Mouse (Mus musculus) liver, embryonic 15.5 days (tissue): ENCODE measurements around the gene Gm28576. TPM values are rescaled to one million over a fixed set of nuclear protein-coding genes. Genes with fewer than 3 reads are reported as not detected.
"Not testable (repeated sequence)": the region's sequence is repeated elsewhere in the genome, so short reads cannot be mapped to it uniquely, and the experiment has no call there.

Experiments used
- ATAC-seq: fragments of 200-750 bp; cut with Nextera tagmentation; 2 replicates; pipeline ENCODE4 v1.8.0; 2017; ENCODE audit warnings: moderate number of reproducible peaks, mild to moderate bottlenecking, moderate library complexity; ENCODE audit not compliant: insufficient read depth
- H3K27ac ChIP-seq: fragments of 300-500 bp; sonication (generic); replicated peaks from 2 replicates; pipeline ENCODE4 v1.5.1; 2015; ENCODE audit warnings: mild to moderate bottlenecking, inconsistent platforms
- H3K27me3 ChIP-seq: fragments of 300-500 bp; sonication (generic); 2 replicates; pipeline ENCODE4 v1.6.1; 2015; ENCODE audit warnings: mild to moderate bottlenecking, inconsistent platforms
- H3K36me3 ChIP-seq: fragments of 300-500 bp; sonication (generic); replicated peaks from 2 replicates; pipeline ENCODE4 v1.6.1; 2015; ENCODE audit warnings: moderate library complexity, mild to moderate bottlenecking, inconsistent platforms
- H3K4me1 ChIP-seq: fragments of 300-500 bp; sonication (generic); replicated peaks from 2 replicates; pipeline ENCODE4 v1.6.1; 2015; ENCODE audit warnings: inconsistent platforms
- H3K4me2 ChIP-seq: fragments of 300-500 bp; sonication (generic); 2 replicates; pipeline ENCODE4 v1.6.1; 2015; ENCODE audit warnings: moderate library complexity, mild to moderate bottlenecking, inconsistent platforms
- H3K4me3 ChIP-seq: fragments of 300-500 bp; sonication (generic); replicated peaks from 2 replicates; pipeline ENCODE4 v1.5.1; 2015; ENCODE audit warnings: mild to moderate bottlenecking, inconsistent platforms
- H3K9ac ChIP-seq: fragments of 300-500 bp; sonication (generic); 2 replicates; pipeline ENCODE4 v1.6.1; 2015; ENCODE audit warnings: moderate library complexity, mild to moderate bottlenecking, inconsistent platforms
- H3K9me3 ChIP-seq: fragments of 300-500 bp; sonication (generic); replicated peaks from 2 replicates; pipeline ENCODE4 v1.6.1; 2016; ENCODE audit warnings: inconsistent platforms
- WGBS: fragments of 180-500 bp; shearing (Covaris S2); methylation state at CpG from one replicate; pipeline ENCODE4 v1.1.7; 2015; ENCODE audit warnings: mixed read lengths; ENCODE audit not compliant: insufficient replicate concordance; 5-methylcytosine and 5-hydroxymethylcytosine counted together
- polyA plus RNA-seq: library from polyadenylated mRNA; unstranded; fragments of >200 nt; fragmentation: Nextera tagmentation; extraction: Ambion mirVana; gene quantifications from 2 replicates; pipeline ENCODE4 v1.2.1, GENCODE M21; 2015

The Gm28576 gene
- polyA plus RNA-seq, result not detected in 2 replicates

DNA sequence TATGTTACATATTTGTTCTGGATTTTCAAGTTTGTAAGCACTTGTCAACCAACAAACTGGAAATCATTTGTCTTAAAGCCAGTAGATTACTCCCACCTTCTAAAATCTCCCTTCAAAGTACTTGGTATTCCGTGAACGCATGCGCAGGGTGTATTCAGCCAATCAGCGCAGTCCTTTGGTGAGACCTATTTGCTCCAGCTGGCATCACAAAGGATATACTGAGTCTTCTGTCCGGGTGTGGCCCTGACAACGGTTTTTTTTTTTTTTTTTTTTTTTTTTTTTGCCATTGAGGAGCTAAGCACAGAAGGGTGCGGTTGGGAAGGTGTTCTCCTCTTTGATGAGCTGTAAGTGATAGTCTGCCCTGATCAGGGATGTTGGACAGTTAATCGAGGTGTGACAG, at the start of gene Gm28576:
Gene Gm28576 (plus strand): TSS at position 301 of the 400 bp plus-strand sequence.
- not testable (repeated sequence) for H3K9ac ChIP-seq, H3K27ac ChIP-seq, H3K4me1 ChIP-seq, H3K4me3 ChIP-seq, H3K36me3 ChIP-seq, H3K27me3 ChIP-seq, H3K4me2 ChIP-seq, H3K9me3 ChIP-seq, ATAC-seq
- no CpG with 5 or more reads among the region's 8 CpGs for WGBS

Other genes starting within 250 kb of the Gm28576 start
- gene Gm20826, start 84.5 kb upstream of the Gm28576 start, polyA plus RNA-seq, result not detected in 2 replicates